Mouse (Mus musculus) heart, postnatal 10 days (tissue): Measurements from ENCODE around the gene Gng8. TPM values are rescaled to one million over a fixed set of nuclear protein-coding genes. Genes with fewer than 3 reads are reported as not detected.

ENCODE experiments used
- DNase-seq, 2 experiments: peaks; one replicate each; pipeline ENCODE4 v3.0.0; 2021
- intact Hi-C: fragments of 180-260 bp; cut with DNase I; formaldehyde crosslinking; loops from one replicate; pipeline ENCODE4 v1.15.1; 2025
- total RNA-seq, 2 experiments: library from RNA; stranded (reverse); gene quantifications; 2 replicates each; pipeline ENCODE4 v1.2.3; 2021

The Gng8 gene
- total RNA-seq, 2 experiments from 2014 or later = 0.82 to 1.4 TPM

DNA sequence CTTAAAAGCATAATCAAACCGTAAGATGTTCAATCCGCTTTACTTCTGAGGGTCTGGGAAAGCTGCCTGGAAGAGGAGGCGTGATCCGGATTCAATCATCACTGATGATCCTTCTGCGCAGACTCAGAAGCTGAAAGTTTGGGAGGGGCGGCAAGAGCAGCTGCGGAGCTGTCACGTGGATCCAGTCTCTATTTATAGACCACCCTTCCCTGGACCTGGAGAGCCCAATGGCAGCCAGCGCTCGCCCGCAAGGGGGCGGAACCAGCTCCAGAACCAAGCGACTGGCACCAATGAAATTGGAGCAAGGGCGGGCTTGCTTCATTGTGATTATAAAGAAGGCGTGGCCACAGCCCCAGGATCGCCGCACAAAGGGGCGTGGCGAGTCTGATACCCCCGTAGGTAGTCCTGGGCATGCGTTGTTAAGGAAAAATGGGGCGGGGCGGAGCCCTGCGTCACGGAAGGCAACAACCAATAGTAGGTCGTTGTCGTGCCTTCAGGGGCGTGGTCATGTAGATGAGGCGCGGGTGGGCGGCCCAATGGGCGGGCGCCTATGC lies 16.8 kb upstream of the Gng8 start:
- intact Hi-C loops = loop anchor here (1.0 kb wide), 1 partner anchor 17 kb away; no protein-coding TSS in a partner anchor
- DNase-seq = peak; percentile 100

DNA sequence AGATGAGACGGTGACA lies 16.5 kb upstream of the Gng8 start, which contains the start of gene Dact3:
TSS of gene Dact3 (plus strand) at position 8 of the 16 bp plus-strand sequence.
- intact Hi-C loops = no loop called here
- DNase-seq = no peak

DNA sequence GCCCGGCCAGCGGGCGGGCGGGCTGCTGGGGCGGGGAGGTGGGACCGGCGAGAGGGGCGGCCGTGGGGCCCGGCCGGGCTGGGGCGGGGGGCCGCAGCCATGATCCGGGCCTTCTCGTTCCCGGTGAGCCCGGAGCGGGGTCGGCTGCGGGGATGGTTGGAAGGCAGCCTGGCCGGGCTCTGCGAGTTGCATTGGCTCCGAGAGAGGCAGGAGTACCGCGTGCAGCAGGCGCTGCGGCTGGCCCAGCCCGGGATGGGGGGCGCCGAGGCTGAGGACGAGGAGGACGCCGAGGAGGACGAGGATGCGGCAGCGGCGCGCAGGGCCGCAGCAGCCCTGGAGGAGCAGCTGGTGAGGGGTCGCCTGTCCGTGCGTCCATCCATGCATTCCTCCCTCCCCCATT lies 16.3 kb upstream of the Gng8 start:
- intact Hi-C loops = no loop called here
- DNase-seq = no peak

DNA sequence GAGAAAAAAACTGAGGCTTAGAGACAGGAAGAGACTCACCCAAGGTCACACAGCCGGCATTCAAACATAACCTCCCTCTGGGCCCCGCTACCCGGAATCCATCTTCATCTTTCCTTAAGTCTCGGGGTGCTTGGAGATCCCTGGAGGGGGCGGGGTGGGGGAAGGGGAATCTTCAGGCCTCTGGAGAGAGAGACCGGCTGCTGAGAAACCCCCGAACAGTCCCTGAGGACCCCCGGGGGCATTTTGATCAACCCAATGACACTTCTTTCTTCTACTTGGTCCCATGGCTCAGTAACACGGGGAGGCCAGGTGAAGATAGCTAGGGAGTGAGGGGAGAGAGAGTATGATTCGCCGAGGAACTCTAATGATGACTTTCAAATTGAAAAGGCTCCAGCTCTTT lies 15.6 kb upstream of the Gng8 start:
- intact Hi-C loops = no loop called here
- DNase-seq = no peak

DNA sequence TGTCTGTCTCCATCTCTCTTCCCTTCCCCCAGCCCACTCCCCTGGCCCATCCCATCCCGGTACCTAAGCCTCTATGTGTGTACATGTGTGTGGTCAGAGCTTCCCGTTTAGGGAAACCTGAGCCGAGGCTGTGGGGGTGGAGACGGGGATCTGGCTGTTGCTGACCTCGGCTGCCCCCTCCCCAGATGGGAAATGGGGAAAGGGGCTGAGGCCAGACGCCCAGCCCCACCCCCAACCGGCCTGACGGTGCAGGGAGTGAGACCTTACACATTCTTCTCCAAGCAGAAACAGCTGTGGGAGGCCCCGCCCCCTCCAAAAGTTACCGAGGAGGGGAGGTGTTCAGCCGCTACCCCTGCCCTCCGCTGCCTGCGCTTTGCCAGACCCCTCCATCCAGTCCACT lies 15.0 kb upstream of the Gng8 start:
- DNase-seq = peak in 1 of 2 experiments; percentile 50
- intact Hi-C loops = no loop called here

DNA sequence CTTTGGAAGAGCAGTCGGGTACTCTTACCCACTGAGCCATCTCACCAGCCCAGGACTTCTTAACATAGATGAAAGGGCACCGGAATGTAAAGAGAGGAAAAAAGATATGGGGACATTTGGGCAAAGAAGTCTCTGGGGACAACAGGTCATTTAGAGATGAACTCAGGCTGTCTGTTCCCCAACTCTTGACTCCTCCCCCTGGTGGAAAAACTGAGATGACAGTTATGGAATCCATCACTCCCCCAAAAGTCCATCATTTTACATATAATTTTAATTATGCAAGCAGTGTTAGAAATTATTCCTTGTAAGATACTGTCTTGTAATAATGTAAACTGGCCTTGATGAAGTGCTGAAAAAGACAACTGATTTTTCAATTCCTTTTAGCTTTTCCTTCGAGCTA lies 13.9 kb upstream of the Gng8 start:
- no peak for DNase-seq
- intact Hi-C loops = no loop called here

DNA sequence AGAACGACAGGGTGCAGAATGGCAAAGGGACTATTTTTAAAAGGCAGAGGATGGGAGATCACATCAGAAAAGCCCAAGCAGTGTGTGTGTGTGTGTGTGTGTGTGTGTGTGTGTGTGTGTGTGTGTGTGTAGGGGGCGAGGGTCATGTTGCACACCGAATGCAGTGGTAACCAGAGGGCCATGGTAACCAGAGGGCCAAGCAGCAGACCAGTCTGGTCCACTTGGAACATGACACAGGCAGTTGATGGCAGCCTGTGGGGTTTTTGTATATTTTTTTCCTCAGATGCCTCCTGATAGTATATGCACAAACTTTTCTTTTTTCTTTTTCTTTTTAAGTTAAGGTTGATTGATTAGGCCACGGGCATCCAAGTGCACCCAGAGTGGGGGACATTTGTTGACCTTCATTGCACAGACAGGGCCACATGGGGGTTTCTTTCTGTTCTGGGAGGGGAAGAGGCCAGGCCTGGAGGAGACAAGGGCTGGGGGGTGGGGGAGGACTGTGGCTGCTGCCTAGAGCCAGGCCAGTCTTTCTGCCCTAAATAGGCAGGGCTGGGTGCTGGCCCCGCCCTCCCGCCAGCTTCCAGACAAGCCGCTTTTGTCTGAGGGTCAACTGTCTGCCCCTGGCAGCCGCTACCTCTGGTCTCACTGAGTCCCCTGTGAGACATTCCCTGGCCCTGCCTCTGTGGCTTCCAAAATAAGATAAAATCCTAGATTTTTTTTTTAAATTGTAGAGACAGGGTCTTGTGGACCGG lies 11.6 kb upstream of the Gng8 start:
- intact Hi-C loops = no loop called here

DNA sequence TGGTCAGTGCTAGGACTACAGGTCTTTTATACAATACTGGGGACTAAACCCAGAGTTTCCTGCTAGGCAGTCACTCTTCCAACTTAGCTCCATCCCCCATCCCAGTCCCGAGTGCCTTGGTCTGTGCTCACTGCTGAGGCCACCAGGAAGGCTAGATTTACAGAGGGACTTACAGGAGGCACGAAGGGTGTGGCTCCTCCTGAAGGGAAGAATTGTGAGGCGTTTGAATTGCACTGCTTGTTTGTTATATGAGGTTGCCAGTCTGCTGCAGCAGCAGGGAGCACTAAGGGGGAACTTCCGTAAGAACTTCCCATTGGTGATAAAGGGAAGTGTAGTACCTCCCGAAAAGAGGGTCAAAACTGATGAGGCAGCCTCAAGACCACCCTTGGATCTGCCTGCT lies 11.0 kb upstream of the Gng8 start:
- intact Hi-C loops = no loop called here
- DNase-seq = no peak

More for the DNA sequence above, 11.6 kb upstream of the Gng8 start:
- DNase-seq = peak; percentile 78 to 87

DNA sequence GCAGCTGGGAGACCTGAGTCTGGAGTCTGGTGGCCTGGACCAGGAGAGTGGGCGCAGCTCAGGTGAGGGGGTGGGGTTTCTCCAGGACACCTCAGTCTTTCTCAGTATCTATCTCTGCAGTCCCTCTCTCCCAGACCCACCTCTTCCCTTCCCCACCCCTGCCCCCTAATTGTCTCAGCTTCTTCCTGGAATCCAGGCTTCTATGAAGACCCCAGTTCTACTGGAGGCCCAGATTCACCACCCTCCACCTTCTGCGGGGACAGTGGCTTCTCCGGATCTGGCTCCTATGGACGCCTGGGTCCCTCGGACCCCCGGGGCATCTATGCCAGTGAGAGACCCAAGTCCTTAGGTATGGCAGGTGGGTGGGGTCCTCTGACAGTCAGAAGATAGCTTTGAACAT lies 8.4 kb upstream of the Gng8 start:
- intact Hi-C loops = no loop called here
- DNase-seq = no peak

DNA sequence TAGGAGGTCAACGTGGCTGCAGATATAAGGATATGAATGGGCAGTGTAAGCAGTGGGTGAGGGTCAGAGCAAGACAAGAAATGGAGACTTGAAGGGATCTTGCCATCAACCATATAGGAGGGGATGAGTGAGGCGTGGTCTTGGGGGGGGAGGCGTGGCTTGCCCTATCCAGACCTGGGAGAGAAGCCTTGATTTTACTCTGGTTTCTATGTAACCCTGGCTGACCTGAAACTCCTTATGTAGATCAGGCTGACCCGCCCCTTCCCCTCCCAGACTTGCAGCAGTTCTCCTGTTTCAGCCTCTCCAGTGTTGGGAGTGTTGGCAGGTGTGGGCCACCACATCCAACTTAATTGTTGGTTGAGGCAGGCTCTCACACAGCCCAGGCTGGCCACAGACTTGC lies 7.3 kb upstream of the Gng8 start:
- intact Hi-C loops = no loop called here
- no peak for DNase-seq

DNA sequence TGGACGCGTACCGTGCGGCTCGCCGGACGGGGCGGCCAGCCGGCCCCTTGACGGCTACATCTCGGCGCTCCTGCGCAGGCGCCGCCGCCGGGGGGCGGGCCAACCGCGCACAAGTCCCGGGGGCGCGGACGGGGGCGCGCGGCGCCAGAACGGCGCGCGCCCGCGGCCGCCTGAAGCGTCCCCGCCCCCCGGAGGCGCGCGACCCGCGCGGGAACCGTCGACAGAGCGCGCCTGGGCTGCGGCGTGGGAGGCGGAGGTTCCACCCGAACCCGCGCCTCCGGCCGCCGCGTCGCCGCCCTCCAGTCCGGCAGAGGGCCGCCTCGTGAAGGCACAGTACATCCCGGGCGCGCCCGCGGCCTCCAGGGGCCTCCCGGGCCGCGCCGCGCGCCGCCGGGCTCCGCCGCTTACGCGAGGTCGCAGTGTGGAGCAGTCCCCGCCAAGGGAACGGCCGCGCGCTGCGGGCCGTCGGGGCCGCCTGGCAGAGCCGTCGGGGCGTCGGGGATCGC lies 6.3 kb upstream of the Gng8 start:
- DNase-seq = no peak
- intact Hi-C loops = no loop called here

DNA sequence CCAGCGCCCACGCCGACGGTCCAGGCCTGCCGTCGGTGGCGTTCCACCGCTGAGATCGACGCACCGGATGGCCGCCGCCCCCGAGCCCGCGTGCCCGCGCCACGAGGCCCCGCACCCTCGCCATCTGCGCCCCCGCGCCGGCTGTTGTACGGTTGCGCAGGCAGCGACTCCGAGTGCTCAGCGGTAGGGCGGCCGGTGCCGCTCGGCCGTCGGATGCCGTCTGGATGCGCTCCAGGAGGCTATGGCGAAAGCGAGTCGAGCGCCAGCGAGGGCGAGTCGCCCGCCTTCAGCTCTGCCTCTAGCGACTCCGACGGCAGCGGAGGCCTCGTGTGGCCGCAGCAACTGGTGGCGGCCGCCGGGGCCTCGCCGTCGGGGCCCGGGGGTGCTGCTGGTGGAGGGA lies 5.7 kb upstream of the Gng8 start:
- DNase-seq = no peak
- intact Hi-C loops = no loop called here

DNA sequence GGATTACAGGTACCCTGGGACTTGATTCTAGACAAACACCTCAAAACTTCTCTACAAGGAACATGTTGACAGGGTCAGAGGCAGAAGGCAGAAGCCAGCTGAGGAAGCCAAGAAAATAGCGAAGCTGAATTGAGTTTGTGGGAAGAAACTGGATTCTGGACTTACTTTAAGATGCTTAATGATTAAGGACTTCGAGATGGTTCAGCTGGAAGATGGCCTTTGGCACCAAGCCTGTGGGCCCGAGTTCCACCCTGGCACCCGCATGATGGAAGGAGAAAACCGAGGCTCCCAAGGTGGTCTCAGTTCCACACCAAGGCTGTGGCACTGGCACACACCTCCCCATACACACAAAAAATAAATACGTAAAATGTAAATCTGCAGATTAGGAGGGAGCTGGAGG lies 1.1 kb upstream of the Gng8 start:
- intact Hi-C loops = loop anchor here (5.0 to 10.0 kb wide), 2 partner anchors 143 to 266 kb away; no protein-coding TSS in a partner anchor
- peak in 1 of 2 experiments; percentile 67 for DNase-seq

DNA sequence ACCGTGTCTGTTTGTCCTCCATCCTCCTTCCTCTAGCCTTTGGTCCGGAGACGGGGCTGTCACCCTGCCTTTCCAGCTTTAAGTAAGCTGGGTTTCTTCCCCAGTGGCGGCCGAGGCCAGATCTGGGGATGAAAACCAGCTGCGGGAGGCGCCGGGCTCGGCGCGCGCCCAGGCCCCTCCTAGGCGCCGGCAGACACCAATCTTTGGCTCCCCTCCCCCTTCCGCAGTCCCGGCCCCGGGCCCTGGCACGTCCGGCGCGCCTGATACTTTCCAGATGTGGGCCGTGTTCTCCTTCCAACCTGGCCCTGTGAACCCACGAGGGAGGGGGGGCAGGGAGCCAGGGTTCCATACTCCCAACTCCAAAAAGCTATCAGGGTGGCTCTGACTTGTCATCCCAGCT lies 642 bp upstream of the Gng8 start:
- peak; percentile 91 for DNase-seq
- intact Hi-C loops = loop anchor here (5.0 to 10.0 kb wide), 2 partner anchors 144 to 266 kb away; no protein-coding TSS in a partner anchor

DNA sequence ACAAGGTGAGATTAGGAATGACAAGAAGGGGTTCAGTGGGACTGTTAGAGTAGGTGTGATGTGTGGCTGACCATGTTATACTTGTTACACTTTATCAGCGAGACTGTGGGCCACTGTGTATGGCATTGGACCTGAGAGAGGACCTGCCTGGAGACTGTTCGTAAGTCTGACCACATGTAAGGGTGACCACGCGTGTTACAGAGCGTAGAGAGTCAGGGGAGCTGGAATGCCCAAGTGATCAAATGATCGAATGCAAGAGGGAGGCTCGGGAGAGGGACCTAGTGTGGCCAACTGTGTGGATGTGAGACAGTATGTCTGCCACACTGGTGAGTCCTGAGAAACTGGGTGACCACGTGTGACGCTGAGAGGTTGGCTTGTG lies 755 bp downstream of the Gng8 start:
- intact Hi-C loops = loop anchor here (1.0 to 10.0 kb wide), 6 partner anchors 18 to 268 kb away; no protein-coding TSS in a partner anchor
- DNase-seq = no peak

DNA sequence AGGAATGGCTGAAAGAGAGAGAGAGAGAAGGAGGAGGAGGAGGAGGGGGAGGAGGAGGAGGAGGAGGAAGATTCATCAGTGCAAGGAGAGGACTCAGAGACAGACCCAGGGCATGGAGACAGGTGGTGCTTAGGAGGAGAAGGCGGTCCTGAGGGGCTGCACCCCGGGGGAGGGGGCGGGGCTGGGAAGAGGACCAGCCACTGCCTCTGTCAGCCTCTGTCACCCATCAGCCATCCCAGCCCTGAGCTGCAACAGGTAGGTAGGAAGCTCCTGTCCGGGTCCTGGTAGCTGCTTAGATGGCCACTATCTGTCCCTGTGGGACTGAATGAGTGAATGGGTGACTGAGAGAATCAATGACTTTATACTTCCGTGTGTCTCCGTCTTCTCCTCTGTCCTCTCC lies 2.0 kb downstream of the Gng8 start:
- DNase-seq = no peak
- intact Hi-C loops = loop anchor here (2.0 to 10.0 kb wide), 5 partner anchors 33 to 269 kb away; no protein-coding TSS in a partner anchor

DNA sequence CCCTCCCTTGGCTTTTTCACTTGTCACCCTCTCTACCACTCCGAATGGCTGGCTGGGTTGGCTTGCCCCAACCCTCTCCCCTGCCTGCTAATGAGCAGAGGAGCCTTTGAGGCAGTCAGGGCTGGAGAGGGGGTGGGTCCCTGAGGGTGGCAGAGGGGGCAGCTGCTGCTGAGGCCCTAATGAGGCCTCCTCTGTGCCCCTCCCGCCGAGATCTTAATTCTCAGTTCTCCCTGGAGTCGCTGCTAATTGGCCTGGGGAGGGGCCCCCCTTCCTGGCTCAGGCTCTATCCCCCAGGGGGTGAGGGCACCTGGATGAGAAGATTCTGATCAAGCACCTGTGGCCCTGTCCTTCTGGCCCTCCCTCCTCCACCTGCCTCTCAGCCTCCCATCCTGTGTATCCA lies 2.7 kb downstream of the Gng8 start:
- no peak for DNase-seq
- intact Hi-C loops = loop anchor here (5.0 to 10.0 kb wide), 2 partner anchors 147 to 269 kb away; no protein-coding TSS in a partner anchor

DNA sequence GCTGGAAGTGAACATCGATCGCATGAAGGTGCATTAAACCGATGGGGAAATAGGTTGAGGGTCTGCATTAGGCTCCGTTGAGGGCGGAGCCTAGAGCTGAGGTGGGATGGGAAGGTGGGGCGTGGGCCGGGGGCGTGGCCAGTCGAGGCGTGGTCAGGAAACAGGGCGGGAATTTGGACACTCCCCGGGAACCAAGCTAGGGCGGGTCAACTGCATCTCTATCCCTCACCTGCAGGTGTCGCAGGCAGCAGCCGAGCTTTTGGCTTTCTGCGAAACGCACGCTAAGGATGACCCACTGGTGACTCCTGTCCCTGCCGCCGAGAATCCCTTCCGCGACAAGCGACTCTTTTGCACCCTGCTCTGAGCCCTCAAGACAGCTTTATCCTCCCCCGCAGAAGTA lies 3.4 kb downstream of the Gng8 start:
- intact Hi-C loops = loop anchor here (1.0 to 10.0 kb wide), 3 partner anchors 18 to 270 kb away; no protein-coding TSS in a partner anchor

DNA sequence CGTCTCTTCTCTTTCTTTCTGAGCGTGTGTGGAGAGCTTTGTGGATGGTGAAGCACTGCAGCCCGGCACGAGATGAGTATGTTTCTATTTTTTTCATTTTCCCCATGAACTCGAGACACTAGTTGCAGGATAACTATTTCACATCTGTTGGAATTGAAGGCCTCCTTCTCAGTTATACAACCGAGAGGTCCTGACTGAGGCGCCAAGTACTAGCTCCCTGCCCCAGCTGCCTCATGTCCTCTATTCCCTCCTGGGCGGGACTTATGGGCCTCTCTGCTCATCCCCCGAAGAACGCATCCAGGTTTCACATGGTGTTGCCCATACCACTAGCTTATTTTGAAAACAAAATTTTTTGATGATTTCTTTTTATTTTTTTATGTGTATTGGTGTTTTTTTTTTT lies 3.9 kb downstream of the Gng8 start:
- DNase-seq = no peak
- intact Hi-C loops = loop anchor here (1.0 to 10.0 kb wide), 2 partner anchors 18 to 271 kb away; no protein-coding TSS in a partner anchor

More for the DNA sequence above, 3.4 kb downstream of the Gng8 start:
- peak; percentile 86 to 89 for DNase-seq

DNA sequence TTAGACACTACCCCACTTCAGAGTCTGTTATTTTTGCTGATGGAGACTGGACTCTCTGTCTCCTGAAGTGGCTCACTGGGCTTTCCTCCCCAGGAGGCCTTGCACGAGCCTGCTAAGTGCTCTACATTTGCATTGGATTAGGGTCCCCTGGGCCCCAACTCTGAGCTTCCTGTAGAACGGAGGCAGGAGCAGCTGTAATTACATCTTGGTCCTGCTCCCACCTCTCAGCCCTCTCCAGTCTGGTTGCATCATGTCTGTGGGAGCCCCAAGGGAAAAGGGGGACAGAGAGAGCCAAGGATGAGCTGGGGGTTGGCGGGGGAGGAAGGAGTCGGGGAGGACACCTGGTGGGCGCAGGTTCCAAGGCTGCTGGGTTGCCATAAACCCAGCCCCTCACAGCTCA lies 8.9 kb downstream of the Gng8 start:
- intact Hi-C loops = no loop called here
- no peak for DNase-seq

DNA sequence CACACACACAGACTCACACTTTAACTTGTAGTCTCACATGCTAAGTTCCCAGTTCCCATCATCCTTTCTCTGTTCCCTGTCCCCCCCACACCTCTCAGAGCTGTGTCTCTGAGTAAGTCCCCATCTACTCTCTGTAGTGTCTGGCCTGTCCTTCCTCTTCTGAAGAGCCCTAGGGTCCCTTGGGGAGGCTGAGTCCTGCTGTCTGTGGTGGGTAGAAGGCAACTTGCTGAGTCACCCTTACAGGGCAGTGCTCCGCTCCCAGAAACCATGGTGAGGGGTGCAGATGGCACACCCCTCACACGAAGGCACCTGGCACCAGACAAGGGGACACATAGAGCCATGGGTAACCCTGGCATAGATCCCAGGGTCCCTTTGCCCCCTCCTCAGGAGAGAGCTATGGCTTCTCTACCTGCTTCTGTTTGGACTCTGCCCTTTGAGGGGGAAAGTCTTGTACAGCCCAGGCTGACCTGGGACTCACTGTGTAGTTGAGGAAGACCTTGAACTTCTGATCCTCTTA lies 11.9 kb downstream of the Gng8 start:
- intact Hi-C loops = no loop called here
- no peak for DNase-seq

DNA sequence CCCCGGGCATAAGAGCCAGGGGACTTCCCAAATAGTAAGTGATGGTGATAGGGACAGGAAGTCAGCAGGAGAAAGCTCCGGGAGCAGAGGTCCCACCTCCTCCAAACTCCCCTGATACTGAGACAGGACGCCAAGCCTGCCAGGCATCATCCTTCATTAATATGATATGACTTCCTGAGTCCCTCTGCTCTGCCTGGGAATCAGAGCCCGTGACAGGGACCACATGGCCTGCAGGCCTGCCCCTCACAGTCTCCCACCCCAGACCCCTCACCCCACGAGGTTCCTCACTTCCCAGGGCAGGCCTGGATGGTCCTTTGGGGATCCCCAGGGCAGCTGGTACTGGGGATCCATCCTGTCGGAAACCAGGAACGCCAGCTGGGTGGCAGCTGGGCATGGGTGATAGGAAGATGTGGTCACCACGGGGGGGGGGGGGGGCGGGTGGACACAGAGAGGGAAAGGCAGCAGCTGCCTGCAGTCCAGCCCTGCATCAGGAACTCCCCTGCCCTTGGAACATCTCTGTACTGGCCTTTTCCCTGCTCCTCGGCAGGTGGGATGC lies 12.6 kb downstream of the Gng8 start:
- no peak for DNase-seq
- intact Hi-C loops = no loop called here
